Mouse (Mus musculus) liver, postnatal 0 days (tissue): ENCODE results near the gene Abcg4.

Source experiments
- CTCF ChIP-seq: sonication (generic); IDR thresholded peaks from 2 replicates; pipeline ENCODE4 v1.5.1; 2016; ENCODE audit warnings: antibody characterized with exemption, low read depth
- EP300 ChIP-seq: IDR thresholded peaks from 2 replicates; pipeline ENCODE4 v1.6.1; 2016; ENCODE audit warnings: antibody characterized with exemption, low read depth, mild to moderate bottlenecking

DNA sequence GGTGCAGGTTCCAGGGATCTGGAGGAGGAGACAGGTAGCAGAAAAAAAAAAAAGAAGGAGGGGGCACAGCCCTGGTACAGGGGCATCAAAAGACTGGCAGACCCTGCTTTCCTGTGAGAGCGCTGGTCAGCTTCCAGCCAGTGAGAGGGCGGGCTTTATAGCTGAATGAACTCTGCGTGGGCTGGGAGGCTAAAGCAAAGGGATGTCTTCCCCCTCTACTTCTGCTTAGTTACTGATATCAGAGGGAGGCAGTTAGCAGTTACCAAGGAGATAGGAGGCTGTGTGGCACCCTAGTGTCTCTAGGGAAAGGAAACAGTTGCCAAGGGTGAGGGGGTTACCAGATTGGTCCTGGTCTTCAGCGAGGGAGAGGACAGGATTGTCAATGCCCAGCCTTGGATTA is 38.0 kb downstream of the Abcg4 start:
- TF ChIP-seq CTCF = no peak
- TF ChIP-seq EP300 = no peak
